Mouse (Mus musculus): Measurements from ENCODE around the gene Vpreb1.

- TF ChIP-seq POLR2A (IDR thresholded peaks at IDR 0.05; ENCODE audit: control insufficient read depth, low read depth, low read length) (no peak), CTCF (IDR thresholded peaks at IDR 0.05; ENCODE audit: control insufficient read depth, insufficient read depth, insufficient replicate concordance, low read depth, low read length) (no peak)
These were observed 15.8 kb downstream of the Vpreb1 start for GRCm38 (mm10) chr16:16854836-16855235.
